Mouse (Mus musculus) ovary, adult 10 weeks (tissue): ENCODE results near the gene Rpl35a. TPM values are rescaled to one million over a fixed set of nuclear protein-coding genes. Genes with fewer than 3 reads are reported as not detected.

ENCODE experiments used
- polyA plus RNA-seq: library from polyadenylated mRNA; stranded (reverse); fragments of 350-450 nt; fragmentation: Illumina TruSeq; extraction: RNeasy Lipid Tissue Mini Kit (QIAGEN cat#74804); gene quantifications from one replicate; pipeline ENCODE4 v1.2.3, GENCODE M21; 2014

The Rpl35a gene
- 1,357 TPM for polyA plus RNA-seq

GRCm38 (mm10) chr16:33056095-33056785, at the start of gene Rpl35a, which contains the start of gene Iqcg:
TSS of gene Rpl35a (plus strand) at chr16:33056453.
TSS of gene Iqcg (minus strand) at chr16:33056218.

GRCm38 (mm10) chr16:33062024-33062681, 5.9 kb downstream of the Rpl35a start, which contains the start of gene Lmln:
TSS of gene Lmln (plus strand) at chr16:33062521.

Other genes starting within 250 kb of the Rpl35a start
- gene Smbd1, start 246.0 kb upstream of the Rpl35a start, polyA plus RNA-seq = not detected
- gene Fyttd1, start 179.0 kb upstream of the Rpl35a start, polyA plus RNA-seq = 206 TPM
- 12.0 TPM for gene Rubcn, start 178.7 kb upstream of the Rpl35a start, polyA plus RNA-seq
- 34.4 TPM for gene Lrch3, start 142.4 kb upstream of the Rpl35a start, polyA plus RNA-seq
- gene Iqcg, start 235 bp upstream of the Rpl35a start, polyA plus RNA-seq = 17.5 TPM
- gene Lmln, start 6.1 kb downstream of the Rpl35a start, polyA plus RNA-seq = 4.1 TPM
- 35.4 TPM for gene Osbpl11, start 128.6 kb downstream of the Rpl35a start, polyA plus RNA-seq
- 120 TPM for gene Snx4, start 195.0 kb downstream of the Rpl35a start, polyA plus RNA-seq